Mouse (Mus musculus): ENCODE measurements around the gene Arhgef40.
"Not testable (repeated sequence)": the region's sequence is repeated elsewhere in the genome, so short reads cannot be mapped to it uniquely, and the experiment has no call there.

Arhgef40 gene

GRCm38 (mm10) chr14:52018248-52019050 lies 33.9 kb downstream of the Arhgef40 start:
- peak; percentile 66 for DNase-seq (ENCODE audit: low read depth, low spot score)

GRCm38 (mm10) chr14:52019051-52019589 lies 34.6 kb downstream of the Arhgef40 start:
- no peak for DNase-seq (ENCODE audit: low read depth, low spot score)

GRCm38 (mm10) chr14:52019590-52020340 lies 35.2 kb downstream of the Arhgef40 start:
- peak; percentile 98 for DNase-seq (ENCODE audit: low read depth, low spot score)

GRCm38 (mm10) chr14:52020486-52021137 lies 36.1 kb downstream of the Arhgef40 start, which contains the start of gene Zfp219:
Gene Zfp219 (minus strand): TSS chr14:52020733.
- DNase-seq (ENCODE audit: low read depth, low spot score): peak; percentile 95

- DNase-seq (ENCODE audit: low read depth, low spot score): peak; percentile 27
Observed at GRCm38 (mm10) chr14:52021138-52021529, 36.6 kb downstream of the Arhgef40 start.

GRCm38 (mm10) chr14:52021568-52022212 lies 37.2 kb downstream of the Arhgef40 start:
- peak; percentile 29 for DNase-seq (ENCODE audit: low read depth, low spot score)

- DNase-seq (ENCODE audit: low read depth, low spot score): peak; percentile 96
Observed at GRCm38 (mm10) chr14:52022244-52022708, 37.8 kb downstream of the Arhgef40 start.

- DNase-seq (ENCODE audit: low read depth, low spot score): peak; percentile 99
Observed at GRCm38 (mm10) chr14:52022709-52023459, 38.4 kb downstream of the Arhgef40 start.

- DNase-seq (ENCODE audit: low read depth, low spot score): no peak
Observed at GRCm38 (mm10) chr14:52024133-52024532, 39.6 kb downstream of the Arhgef40 start.

GRCm38 (mm10) chr14:52026342-52026741 lies 41.8 kb downstream of the Arhgef40 start:
- DNase-seq (ENCODE audit: low read depth, low spot score): no peak

- DNase-seq (ENCODE audit: low read depth, low spot score): no peak
Observed at GRCm38 (mm10) chr14:52035926-52036325, 51.4 kb downstream of the Arhgef40 start.

GRCm38 (mm10) chr14:52039332-52039731 lies 54.8 kb downstream of the Arhgef40 start:
- no peak for DNase-seq (ENCODE audit: low read depth, low spot score)

GRCm38 (mm10) chr14:52042359-52042758 lies 57.8 kb downstream of the Arhgef40 start, which contains the start of gene Olfr221:
Gene Olfr221 (minus strand): TSS chr14:52042459.
- not testable (repeated sequence) for DNase-seq (ENCODE audit: low read depth, low spot score)

- no peak for DNase-seq (ENCODE audit: low read depth, low spot score)
Observed at GRCm38 (mm10) chr14:52043446-52043845, 58.9 kb downstream of the Arhgef40 start.

GRCm38 (mm10) chr14:52044901-52045678 lies 60.6 kb downstream of the Arhgef40 start:
- DNase-seq (ENCODE audit: low read depth, low spot score): peak; percentile 86

- peak; percentile 38 for DNase-seq (ENCODE audit: low read depth, low spot score)
Observed at GRCm38 (mm10) chr14:52045966-52046565, 61.5 kb downstream of the Arhgef40 start.

- peak; percentile 83 for DNase-seq (ENCODE audit: low read depth, low spot score)
Observed at GRCm38 (mm10) chr14:52052720-52053119, 68.2 kb downstream of the Arhgef40 start.
